Mouse (Mus musculus): ENCODE data around the gene Igsf8. TPM values are rescaled to one million over a fixed set of nuclear protein-coding genes. Genes with fewer than 3 reads are reported as not detected.

The Igsf8 gene
- polyA plus RNA-seq, 1 experiment from 2014 or later = 54.4 TPM

- Histone ChIP-seq H3K27ac (no peak overlapping the region), H3K27me3 (peaks cover 75% of the 10 kb centered on the region), H3K4me3 (replicated peaks) (no peak overlapping the region), H3K9me3 (replicated peaks) (no peaks in the 10 kb centered on the region), H3K9ac (no peak overlapping the region), H3K4me2 (no peak overlapping the region), H3K4me1 (peaks cover 13% of the 10 kb centered on the region), H3K36me3 (no peaks in the 10 kb centered on the region)
- ATAC-seq (replicated peaks; ENCODE audit: low FRiP score) = no peak
- WGBS = 79% methylated on average over 7 of the region's 7 CpGs
Observed at GRCm38 (mm10) chr1:172328461-172328860, 67.0 kb downstream of the Igsf8 start.

- peaks cover 13% of the 10 kb centered on the region for H3K4me1 ChIP-seq
- no peak within 1 kb of the TSS for H3K4me2 ChIP-seq
- no peaks in the 10 kb centered on the region for H3K36me3 ChIP-seq
- 34% methylated on average over 9 of the region's 9 CpGs for WGBS
- no peaks in the 10 kb centered on the region for H3K9me3 ChIP-seq (replicated peaks)
- H3K9ac ChIP-seq = no peak within 1 kb of the TSS
- no peak within 1 kb of the TSS for H3K4me3 ChIP-seq (replicated peaks)
- H3K27me3 ChIP-seq = peaks cover 77% of the 10 kb centered on the region
- no peak for ATAC-seq (replicated peaks; ENCODE audit: low FRiP score)
- no peak within 1 kb of the TSS for H3K27ac ChIP-seq
Observed at GRCm38 (mm10) chr1:172329131-172329530, 67.7 kb downstream of the Igsf8 start, which contains the start of gene Kcnj9. TSS of gene Kcnj9 (minus strand) at chr1:172329318.

GRCm38 (mm10) chr1:172329616-172330015 is 68.2 kb downstream of the Igsf8 start:
- WGBS = 74% methylated on average over 6 of the region's 6 CpGs
- Histone ChIP-seq H3K27me3 (peaks cover 79% of the 10 kb centered on the region), H3K4me2 (no peak overlapping the region)

GRCm38 (mm10) chr1:172331422-172331947 is 70.0 kb downstream of the Igsf8 start:
- WGBS = 70% methylated on average over 8 of the region's 8 CpGs
- H3K4me2 ChIP-seq = no peak overlapping the region
- H3K9ac ChIP-seq = no peak overlapping the region
- H3K27ac ChIP-seq = no peak overlapping the region
- no peak overlapping the region for H3K4me3 ChIP-seq (replicated peaks)
- H3K4me1 ChIP-seq = peaks cover under 1% of the 10 kb centered on the region
- H3K36me3 ChIP-seq = no peaks in the 10 kb centered on the region
- no peak for ATAC-seq (replicated peaks; ENCODE audit: low FRiP score)
- H3K27me3 ChIP-seq = peaks cover 63% of the 10 kb centered on the region
- no peaks in the 10 kb centered on the region for H3K9me3 ChIP-seq (replicated peaks)

More at GRCm38 (mm10) chr1:172329616-172330015, 68.2 kb downstream of the Igsf8 start:
- no peak for ATAC-seq (replicated peaks; ENCODE audit: low FRiP score)
- Histone ChIP-seq H3K9ac (no peak overlapping the region), H3K9me3 (replicated peaks) (no peaks in the 10 kb centered on the region), H3K36me3 (no peaks in the 10 kb centered on the region), H3K4me1 (peaks cover 13% of the 10 kb centered on the region), H3K4me3 (replicated peaks) (no peak overlapping the region), H3K27ac (no peak overlapping the region)

GRCm38 (mm10) chr1:172332925-172333324 is 71.5 kb downstream of the Igsf8 start:
- ATAC-seq (replicated peaks; ENCODE audit: low FRiP score) = no peak
- Histone ChIP-seq H3K9me3 (replicated peaks) (no peaks in the 10 kb centered on the region), H3K4me2 (no peak overlapping the region), H3K27ac (no peak overlapping the region), H3K9ac (no peak overlapping the region), H3K27me3 (peaks cover 55% of the 10 kb centered on the region), H3K36me3 (no peaks in the 10 kb centered on the region), H3K4me3 (replicated peaks) (no peak overlapping the region), H3K4me1 (no peaks in the 10 kb centered on the region)
- WGBS = 83% methylated on average over 2 of the region's 2 CpGs

GRCm38 (mm10) chr1:172333512-172333911 is 72.1 kb downstream of the Igsf8 start:
- Histone ChIP-seq H3K9me3 (replicated peaks) (no peaks in the 10 kb centered on the region), H3K36me3 (no peaks in the 10 kb centered on the region), H3K4me3 (replicated peaks) (no peak overlapping the region), H3K9ac (no peak overlapping the region), H3K4me2 (no peak overlapping the region), H3K27ac (no peak overlapping the region), H3K4me1 (no peaks in the 10 kb centered on the region), H3K27me3 (peaks cover 55% of the 10 kb centered on the region)
- 19% methylated on average over 3 of the region's 3 CpGs for WGBS
- no peak; the same call in 1 of the 2 replicates for ATAC-seq (replicated peaks; ENCODE audit: low FRiP score)

- Histone ChIP-seq H3K9me3 (replicated peaks) (no peaks in the 10 kb centered on the region), H3K9ac (no peak overlapping the region), H3K4me3 (replicated peaks) (no peak overlapping the region), H3K36me3 (no peaks in the 10 kb centered on the region), H3K27ac (no peak overlapping the region), H3K4me1 (peaks cover 6% of the 10 kb centered on the region), H3K27me3 (peaks cover 48% of the 10 kb centered on the region), H3K4me2 (no peak overlapping the region)
- ATAC-seq (replicated peaks; ENCODE audit: low FRiP score) = no peak
- 77% methylated on average over 15 of the region's 15 CpGs for WGBS
Observed at GRCm38 (mm10) chr1:172335804-172336203, 74.4 kb downstream of the Igsf8 start.

GRCm38 (mm10) chr1:172337411-172338185 is 76.2 kb downstream of the Igsf8 start:
- no peaks in the 10 kb centered on the region for H3K9me3 ChIP-seq (replicated peaks)
- no peaks in the 10 kb centered on the region for H3K36me3 ChIP-seq
- peaks cover 50% of the 10 kb centered on the region for H3K27me3 ChIP-seq
- H3K27ac ChIP-seq = no peak overlapping the region
- no peak for ATAC-seq (replicated peaks; ENCODE audit: low FRiP score)
- no peak overlapping the region for H3K4me3 ChIP-seq (replicated peaks)
- no peak overlapping the region for H3K4me2 ChIP-seq
- peaks cover 11% of the 10 kb centered on the region for H3K4me1 ChIP-seq
- WGBS = 48% methylated on average over 2 of the region's 2 CpGs
- H3K9ac ChIP-seq = no peak overlapping the region

- peak; percentile 95 for ATAC-seq (replicated peaks; ENCODE audit: low FRiP score)
- Histone ChIP-seq H3K36me3 (no peaks in the 10 kb centered on the region), H3K27ac (no peak within 1 kb of the TSS), H3K9me3 (replicated peaks) (no peaks in the 10 kb centered on the region), H3K4me2 (peak within 1 kb of the TSS; percentile 83), H3K4me1 (peaks cover 11% of the 10 kb centered on the region), H3K27me3 (peaks cover 52% of the 10 kb centered on the region), H3K4me3 (replicated peaks) (peak within 1 kb of the TSS; percentile 52), H3K9ac (peak within 1 kb of the TSS; percentile 29; the same call in 1 of the 2 replicates)
- 3% methylated on average over 38 of the region's 38 CpGs for WGBS
Observed at GRCm38 (mm10) chr1:172340729-172341321, 79.4 kb downstream of the Igsf8 start, which contains the start of gene Kcnj10. TSS of gene Kcnj10 (plus strand) at chr1:172341210.

- peak; percentile 26; the same call in 1 of the 2 replicates for ATAC-seq (replicated peaks; ENCODE audit: low FRiP score)
- no peak overlapping the region for H3K27ac ChIP-seq
- H3K36me3 ChIP-seq = no peaks in the 10 kb centered on the region
- WGBS = 19% methylated on average over 10 of the region's 10 CpGs
- 0 out of 2 replicates have a peak overlapping the region, but pooled peaks have one; percentile 29 for H3K9ac ChIP-seq
- H3K4me2 ChIP-seq = peak overlapping the region; percentile 83
- H3K4me3 ChIP-seq (replicated peaks) = peak overlapping the region; percentile 52
- H3K9me3 ChIP-seq (replicated peaks) = no peaks in the 10 kb centered on the region
- peaks cover 11% of the 10 kb centered on the region for H3K4me1 ChIP-seq
- H3K27me3 ChIP-seq = peaks cover 52% of the 10 kb centered on the region
Observed at GRCm38 (mm10) chr1:172341386-172341785, 79.9 kb downstream of the Igsf8 start.

GRCm38 (mm10) chr1:172342729-172343128 is 81.3 kb downstream of the Igsf8 start:
- Histone ChIP-seq H3K27me3 (peaks cover 48% of the 10 kb centered on the region), H3K9ac (no peak overlapping the region), H3K36me3 (no peaks in the 10 kb centered on the region), H3K4me3 (replicated peaks) (no peak overlapping the region), H3K4me2 (no peak overlapping the region), H3K27ac (no peak overlapping the region), H3K4me1 (peaks cover 11% of the 10 kb centered on the region), H3K9me3 (replicated peaks) (no peaks in the 10 kb centered on the region)
- ATAC-seq (replicated peaks; ENCODE audit: low FRiP score) = no peak
- 91% methylated on average over 3 of the region's 3 CpGs for WGBS

GRCm38 (mm10) chr1:172343914-172344313 is 82.5 kb downstream of the Igsf8 start:
- 61% methylated on average over 3 of the region's 3 CpGs for WGBS
- H3K27ac ChIP-seq = no peak overlapping the region
- no peaks in the 10 kb centered on the region for H3K36me3 ChIP-seq
- H3K4me2 ChIP-seq = no peak overlapping the region
- H3K9me3 ChIP-seq (replicated peaks) = no peaks in the 10 kb centered on the region
- ATAC-seq (replicated peaks; ENCODE audit: low FRiP score) = no peak
- peaks cover 39% of the 10 kb centered on the region for H3K27me3 ChIP-seq
- H3K9ac ChIP-seq = no peak overlapping the region
- H3K4me1 ChIP-seq = peaks cover 11% of the 10 kb centered on the region
- no peak overlapping the region for H3K4me3 ChIP-seq (replicated peaks)

All from kidney, embryonic 15.5 days (tissue).